20 mouse cellular contexts compared by ENCODE assay signal in the genomic region with DNA sequence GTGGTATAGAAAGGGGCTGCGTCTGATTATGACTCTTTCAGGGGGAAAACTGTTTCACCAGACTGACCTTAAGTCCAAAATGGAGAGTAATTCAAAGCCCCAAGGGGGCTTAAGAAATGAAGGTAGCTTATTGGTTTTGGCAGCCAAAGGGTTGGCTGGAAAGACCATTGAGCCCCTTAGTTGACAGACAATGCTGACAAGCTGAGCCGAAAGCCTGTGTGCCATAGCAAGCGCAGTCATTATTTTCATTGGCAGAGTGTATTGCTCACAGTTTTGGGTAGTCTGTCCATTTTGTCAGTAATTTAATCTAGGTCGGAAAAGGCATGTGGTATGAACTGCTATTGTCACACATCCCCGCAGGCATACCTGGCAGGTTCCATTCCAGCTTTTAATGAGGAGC. TPM values are rescaled to one million over a fixed set of nuclear protein-coding genes. Genes with fewer than 3 reads are reported as not detected.
DNase-seq lines count a peak whose midpoint lies in the region; ATAC-seq and TF ChIP-seq lines count a peak whose summit lies in the region.
"Had no signal": no experiment of that assay in that cellular context is flagged by ENCODE, and none has a peak within 500 bp of the region (broad histone marks: within the 10 kb centered on the region; RNA-seq: fewer than 3 reads in every experiment).

No protein-coding gene starts in this region.

- H3K36me3 ChIP-seq in forebrain, embryonic 14.5 days (ENCODE audit: control insufficient read depth, insufficient read depth, low read length) = no peaks in the 10 kb centered on the region
- H3K36me3 ChIP-seq in forebrain, embryonic 10.5 days (replicated peaks) = no peaks in the 10 kb centered on the region
- H3K36me3 ChIP-seq in midbrain, embryonic 13.5 days = no peaks in the 10 kb centered on the region
- H3K36me3 ChIP-seq in midbrain, embryonic 15.5 days (replicated peaks) = no peaks in the 10 kb centered on the region
- H3K36me3 ChIP-seq in limb, embryonic 15.5 days = no peaks in the 10 kb centered on the region
- H3K36me3 ChIP-seq: embryonic facial prominence, embryonic 12.5 days; forebrain, embryonic 12.5 days; heart, embryonic 13.5 days; hindbrain, embryonic 13.5 days; intestine, embryonic 15.5 days had no signal

- no peaks in the 10 kb centered on the region for H3K9me3 ChIP-seq in forebrain, embryonic 14.5 days (replicated peaks; ENCODE audit: control insufficient read depth, low read length)
- H3K9me3 ChIP-seq in forebrain, embryonic 10.5 days = no peaks in the 10 kb centered on the region
- no peaks in the 10 kb centered on the region for H3K9me3 ChIP-seq in midbrain, embryonic 13.5 days
- H3K9me3 ChIP-seq in midbrain, embryonic 15.5 days = no peaks in the 10 kb centered on the region
- H3K9me3 ChIP-seq in limb, embryonic 15.5 days = no peaks in the 10 kb centered on the region
- H3K9me3 ChIP-seq: embryonic facial prominence, embryonic 12.5 days; forebrain, embryonic 12.5 days; heart, embryonic 13.5 days; hindbrain, embryonic 13.5 days; intestine, embryonic 15.5 days had no signal

- ATAC-seq in forebrain, embryonic 14.5 days = peak; percentile 63
- no peak for ATAC-seq in midbrain, embryonic 13.5 days
- ATAC-seq in midbrain, embryonic 15.5 days (replicated peaks) = no peak
- ATAC-seq in limb, embryonic 15.5 days (ENCODE audit: insufficient number of reproducible peaks, low FRiP score, low TSS enrichment, low read depth) = no peak
- ATAC-seq: hindbrain, postnatal 0 days; intestine, embryonic 15.5 days had no signal

- H3K27ac ChIP-seq in forebrain, embryonic 14.5 days (ENCODE audit: low read depth, low read length) = peak overlapping the region; percentile 5; the same call in 1 of the 2 replicates
- H3K27ac ChIP-seq in forebrain, embryonic 10.5 days = no peak overlapping the region
- H3K27ac ChIP-seq in midbrain, embryonic 13.5 days = peak overlapping the region; percentile 16; the same call in 1 of the 2 replicates
- H3K27ac ChIP-seq in midbrain, embryonic 15.5 days = no peak overlapping the region
- H3K27ac ChIP-seq in limb, embryonic 15.5 days = no peak overlapping the region
- H3K27ac ChIP-seq: embryonic facial prominence, embryonic 12.5 days; forebrain, embryonic 12.5 days; gastrocnemius, adult 2 months; heart, embryonic 13.5 days; hindbrain, embryonic 13.5 days; hindbrain, postnatal 0 days; intestine, embryonic 15.5 days had no signal

- no peak overlapping the region for H3K9ac ChIP-seq in forebrain, embryonic 14.5 days (ENCODE audit: low read length)
- H3K9ac ChIP-seq in midbrain, embryonic 13.5 days (replicated peaks) = no peak overlapping the region
- H3K9ac ChIP-seq in midbrain, embryonic 15.5 days = no peak overlapping the region
- no peak overlapping the region for H3K9ac ChIP-seq in limb, embryonic 15.5 days
- H3K9ac ChIP-seq: embryonic facial prominence, embryonic 12.5 days; forebrain, embryonic 12.5 days; heart, embryonic 13.5 days; hindbrain, embryonic 13.5 days; intestine, embryonic 15.5 days had no signal

- peaks cover 33% of the 10 kb centered on the region; the same call in 1 of the 2 replicates for H3K4me1 ChIP-seq in forebrain, embryonic 14.5 days (ENCODE audit: control insufficient read depth, insufficient read depth, low read length)
- peaks cover 44% of the 10 kb centered on the region for H3K4me1 ChIP-seq in forebrain, embryonic 10.5 days
- H3K4me1 ChIP-seq in midbrain, embryonic 13.5 days (replicated peaks) = peaks cover 43% of the 10 kb centered on the region
- peaks cover 46% of the 10 kb centered on the region for H3K4me1 ChIP-seq in midbrain, embryonic 15.5 days
- H3K4me1 ChIP-seq in limb, embryonic 15.5 days = peaks cover 20% of the 10 kb centered on the region
- H3K4me1 ChIP-seq: intestine, embryonic 15.5 days had no signal

- intact Hi-C loops in heart, postnatal 10 days (cut with DNase I) = no loop called here

- peak overlapping the region; percentile 24; the same call in 1 of the 2 replicates for H3K4me2 ChIP-seq in forebrain, embryonic 14.5 days (ENCODE audit: low read length)
- H3K4me2 ChIP-seq in midbrain, embryonic 13.5 days (replicated peaks) = no peak overlapping the region
- no peak overlapping the region for H3K4me2 ChIP-seq in midbrain, embryonic 15.5 days
- 0 out of 2 replicates have a peak overlapping the region, but pooled peaks have one; percentile 5 for H3K4me2 ChIP-seq in limb, embryonic 15.5 days
- H3K4me2 ChIP-seq: embryonic facial prominence, embryonic 12.5 days; forebrain, embryonic 12.5 days; heart, embryonic 13.5 days; hindbrain, embryonic 13.5 days; intestine, embryonic 15.5 days had no signal

- no peak for TF ChIP-seq CTCF in brain, embryonic 14.5 days (IDR thresholded peaks at IDR 0.05; ENCODE audit: borderline replicate concordance, extremely low read depth, insufficient read depth, insufficient read length)

- DNase-seq in forebrain, embryonic 14.5 days (ENCODE audit: low spot score) = peak; percentile 68
- DNase-seq in forebrain, embryonic 10.5 days (ENCODE audit: extremely low spot score, low spot score) = no peak
- peak; percentile 82 for DNase-seq in brain, embryonic 14.5 days (ENCODE audit: low read depth)
- no peak for DNase-seq in heart, postnatal 10 days
- DNase-seq: adrenal gland, adult 2 months; adrenal gland, postnatal 25 days; cerebellum, adult 2 months; gastrocnemius, adult 2 months; gastrocnemius, postnatal 25 days had no signal

- TF ChIP-seq POLR2A in brain, embryonic 14.5 days (IDR thresholded peaks at IDR 0.05; ENCODE audit: borderline replicate concordance, extremely low read depth, insufficient read depth, insufficient read length, poor library complexity, severe bottlenecking) = no peak

- H3K27me3 ChIP-seq in forebrain, embryonic 14.5 days (replicated peaks; ENCODE audit: control insufficient read depth, insufficient read depth, low read length) = no peaks in the 10 kb centered on the region
- no peaks in the 10 kb centered on the region for H3K27me3 ChIP-seq in forebrain, embryonic 10.5 days (ENCODE audit: poor library complexity, severe bottlenecking)
- no peaks in the 10 kb centered on the region for H3K27me3 ChIP-seq in midbrain, embryonic 13.5 days
- H3K27me3 ChIP-seq in midbrain, embryonic 15.5 days (replicated peaks) = no peaks in the 10 kb centered on the region
- peaks cover 26% of the 10 kb centered on the region for H3K27me3 ChIP-seq in limb, embryonic 15.5 days
- H3K27me3 ChIP-seq: CH12.LX; embryonic facial prominence, embryonic 12.5 days; forebrain, embryonic 12.5 days; hindbrain, embryonic 13.5 days; intestine, embryonic 15.5 days had no signal

- 15% methylated on average over 5 of the region's 5 CpGs for WGBS in forebrain, embryonic 14.5 days
- WGBS in forebrain, embryonic 10.5 days = 58% methylated on average over 5 of the region's 5 CpGs
- WGBS in midbrain, embryonic 13.5 days = 63% methylated on average over 5 of the region's 5 CpGs
- 50% methylated on average over 5 of the region's 5 CpGs for WGBS in midbrain, embryonic 15.5 days
- 33% methylated on average over 5 of the region's 5 CpGs for WGBS in limb, embryonic 15.5 days

- H3K4me3 ChIP-seq in forebrain, embryonic 14.5 days (ENCODE audit: low read depth, low read length) = no peak overlapping the region
- no peak overlapping the region for H3K4me3 ChIP-seq in forebrain, embryonic 10.5 days
- no peak overlapping the region for H3K4me3 ChIP-seq in midbrain, embryonic 13.5 days (replicated peaks)
- H3K4me3 ChIP-seq in midbrain, embryonic 15.5 days = no peak overlapping the region
- H3K4me3 ChIP-seq in limb, embryonic 15.5 days = no peak overlapping the region
- H3K4me3 ChIP-seq: embryonic facial prominence, embryonic 12.5 days; forebrain, embryonic 12.5 days; gastrocnemius, adult 2 months; heart, embryonic 13.5 days; hindbrain, embryonic 13.5 days; intestine, embryonic 15.5 days had no signal

RNA-seq across cellular contexts. Expression of gene Cadm1, which starts 56.2 kb away (rescaled TPM):
- 206 and 247 TPM in 2 replicates for polyA plus RNA-seq in forebrain, embryonic 14.5 days (2014; fragmentation: Nextera tagmentation; extraction: Ambion mirVana)
- 100 and 101 TPM in 2 replicates for polyA plus RNA-seq in forebrain, embryonic 10.5 days (2016; fragmentation: Nextera tagmentation; extraction: Ambion mirVana)
- 138 and 156 TPM in 2 replicates for polyA plus RNA-seq in midbrain, embryonic 13.5 days (2015; fragmentation: Nextera tagmentation; extraction: Ambion mirVana)
- 263 and 275 TPM in 2 replicates for polyA plus RNA-seq in midbrain, embryonic 15.5 days (2015; fragmentation: Nextera tagmentation; extraction: Ambion mirVana)
- polyA plus RNA-seq in brain, embryonic 14.5 days (2012; rRNA removed) = 78.1 and 103 TPM in 2 replicates
- polyA plus RNA-seq in limb, embryonic 15.5 days (2015; fragmentation: Nextera tagmentation; extraction: Ambion mirVana) = 30.0 and 33.0 TPM in 2 replicates
- total RNA-seq in heart, postnatal 10 days (2021) = 1 to 10 TPM; 2.7 to 3.3 TPM
- total RNA-seq: CH12.LX; granulocyte monocyte progenitor cell, adult 5-6 weeks had no signal

Comparison
In these comparisons a context has a peak if more than half of its experiments do, and no peak if none do; other contexts are left out.
1. DNase-seq: peak in forebrain, embryonic 14.5 days (single experiment) and brain, embryonic 14.5 days (single experiment); none in forebrain, embryonic 10.5 days (single experiment) and heart, postnatal 10 days (0 of 2).
2. H3K27ac ChIP-seq: peak in forebrain, embryonic 14.5 days (single experiment) and midbrain, embryonic 13.5 days (single experiment); none in forebrain, embryonic 10.5 days (single experiment), midbrain, embryonic 15.5 days (single experiment) and limb, embryonic 15.5 days (single experiment).
3. H3K4me2 ChIP-seq: peak in forebrain, embryonic 14.5 days (single experiment) and limb, embryonic 15.5 days (single experiment); none in midbrain, embryonic 13.5 days (single experiment) and midbrain, embryonic 15.5 days (single experiment).